Mouse (Mus musculus) kidney, adult 9 months (tissue): Measurements from ENCODE around the gene Rassf7.
"Not testable (repeated sequence)": the region's sequence is repeated elsewhere in the genome, so short reads cannot be mapped to it uniquely, and the experiment has no call there.

Source experiments
- DNase-seq: peaks from one replicate; pipeline ENCODE4 v3.0.0; 2022

Gene Rassf7

GRCm38 (mm10) chr7:141227796-141228195, 12.1 kb downstream of the Rassf7 start:
- no peak for DNase-seq

GRCm38 (mm10) chr7:141228279-141229067, 12.8 kb downstream of the Rassf7 start, which contains the start of gene Phrf1:
Phrf1 (plus strand) TSS chr7:141228784.
- DNase-seq: peak; percentile 90

- DNase-seq: no peak
These were observed 14.0 kb downstream of the Rassf7 start for GRCm38 (mm10) chr7:141229702-141230101.

- DNase-seq: no peak
These were observed 14.9 kb downstream of the Rassf7 start for GRCm38 (mm10) chr7:141230570-141230969.

GRCm38 (mm10) chr7:141231111-141231510, 15.5 kb downstream of the Rassf7 start:
- DNase-seq: no peak

- no peak for DNase-seq
These were observed 15.9 kb downstream of the Rassf7 start for GRCm38 (mm10) chr7:141231551-141231950.

GRCm38 (mm10) chr7:141250486-141250885, 34.8 kb downstream of the Rassf7 start:
- DNase-seq: not testable (repeated sequence)

GRCm38 (mm10) chr7:141256159-141256558, 40.5 kb downstream of the Rassf7 start:
- no peak for DNase-seq

GRCm38 (mm10) chr7:141261480-141261879, 45.8 kb downstream of the Rassf7 start:
- DNase-seq: no peak

GRCm38 (mm10) chr7:141263640-141264039, 48.0 kb downstream of the Rassf7 start:
- DNase-seq: no peak

- DNase-seq: no peak
These were observed 48.5 kb downstream of the Rassf7 start for GRCm38 (mm10) chr7:141264041-141264700.

- DNase-seq: peak; percentile 44
These were observed 49.2 kb downstream of the Rassf7 start for GRCm38 (mm10) chr7:141264761-141265410.

GRCm38 (mm10) chr7:141265411-141265738, 49.7 kb downstream of the Rassf7 start:
- no peak for DNase-seq

GRCm38 (mm10) chr7:141265739-141266561, 50.3 kb downstream of the Rassf7 start, which contains the start of gene Irf7:
Irf7 (minus strand) TSS chr7:141266481.
- peak; percentile 78 for DNase-seq
